Mouse (Mus musculus): ENCODE results near the gene Slc26a6.

- TF ChIP-seq CTCF (IDR thresholded peaks at IDR 0.05; ENCODE audit: low read depth) (no peak), EP300 (IDR thresholded peaks at IDR 0.05; ENCODE audit: low read depth) (no peak)
These were observed 33.0 kb upstream of the Slc26a6 start for GRCm38 (mm10) chr9:108820077-108820476.

All from heart, postnatal 0 days (tissue).